Mouse (Mus musculus): ENCODE data around the gene Knop1.

Knop1 gene

DNA sequence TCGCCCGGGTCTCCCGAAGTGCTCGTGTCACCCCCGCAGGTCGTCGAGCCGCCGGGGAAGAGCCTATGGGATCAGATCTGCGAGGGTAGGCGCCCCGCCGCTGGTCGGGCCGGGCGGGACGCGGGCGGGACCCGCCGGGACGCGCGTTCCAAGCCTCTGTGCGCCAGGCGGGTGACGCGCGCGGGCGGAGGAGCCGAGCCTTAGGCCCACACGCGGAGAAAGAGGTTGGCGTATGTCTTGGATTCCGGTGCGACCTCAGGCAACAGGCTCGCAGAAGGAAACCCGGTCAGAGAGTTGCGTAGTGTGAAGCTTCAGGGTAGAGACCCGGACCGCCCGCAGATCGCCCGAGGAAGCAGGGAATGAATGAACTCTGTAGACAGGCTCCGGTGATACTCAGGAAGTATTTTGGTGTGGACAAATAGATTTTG, at the start of gene Knop1:
TSS of gene Knop1 (minus strand) at position 378 of the 428 bp plus-strand sequence.
- in situ Hi-C loops (cut with MboI; ENCODE audit: unreplicated experiment in 2 of 2) = no loop called here

GRCm38 (mm10) chr7:118904530-118904929, 48.5 kb upstream of the Knop1 start:
- in situ Hi-C loops (cut with MboI; ENCODE audit: unreplicated experiment in 2 of 2) = no loop called here

- in situ Hi-C loops (cut with MboI; ENCODE audit: unreplicated experiment in 2 of 2) = no loop called here
Observed at GRCm38 (mm10) chr7:118903879-118904278, 47.8 kb upstream of the Knop1 start.

DNA sequence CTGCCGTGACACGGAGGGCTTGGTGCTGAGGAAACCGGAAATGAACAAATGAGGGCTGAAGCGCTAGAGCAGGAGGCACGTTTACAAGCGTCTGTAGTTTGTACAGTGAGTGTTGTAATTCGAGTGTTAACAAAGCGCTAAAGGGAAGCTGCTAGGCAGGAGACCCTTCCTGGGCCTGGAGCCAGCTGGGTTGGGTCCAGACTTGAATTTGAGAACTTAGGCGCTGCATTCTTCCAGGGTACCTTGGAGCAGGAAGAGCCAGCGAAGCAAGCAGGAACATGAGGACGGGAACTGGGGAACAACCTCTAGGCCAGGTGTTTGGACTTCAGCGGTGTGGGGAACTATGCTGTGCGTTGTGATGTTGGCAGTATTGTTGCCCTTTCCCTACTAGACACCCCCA, 46.9 kb upstream of the Knop1 start:
- in situ Hi-C loops (cut with MboI; ENCODE audit: unreplicated experiment in 2 of 2) = no loop called here

DNA sequence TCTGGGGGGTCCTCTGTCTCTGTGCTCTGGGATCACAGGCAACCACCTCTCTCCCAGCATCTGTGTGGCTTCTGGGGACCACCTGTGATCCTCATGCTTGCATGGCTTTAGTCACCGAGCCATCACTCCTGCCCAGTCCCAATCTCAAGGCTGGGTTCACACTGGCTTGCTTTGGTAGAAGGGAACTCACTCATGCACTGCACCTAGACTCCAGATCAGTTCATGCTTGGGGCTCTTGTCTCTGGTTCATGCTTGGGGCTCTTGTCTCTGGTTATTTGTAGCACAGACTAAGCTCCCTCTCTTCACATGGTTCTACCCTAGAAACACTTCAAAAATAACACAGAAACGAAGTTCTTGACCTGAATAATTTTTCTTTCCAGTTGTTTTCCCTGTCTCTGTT, 44.0 kb upstream of the Knop1 start:
- in situ Hi-C loops (cut with MboI; ENCODE audit: unreplicated experiment in 2 of 2) = no loop called here

DNA sequence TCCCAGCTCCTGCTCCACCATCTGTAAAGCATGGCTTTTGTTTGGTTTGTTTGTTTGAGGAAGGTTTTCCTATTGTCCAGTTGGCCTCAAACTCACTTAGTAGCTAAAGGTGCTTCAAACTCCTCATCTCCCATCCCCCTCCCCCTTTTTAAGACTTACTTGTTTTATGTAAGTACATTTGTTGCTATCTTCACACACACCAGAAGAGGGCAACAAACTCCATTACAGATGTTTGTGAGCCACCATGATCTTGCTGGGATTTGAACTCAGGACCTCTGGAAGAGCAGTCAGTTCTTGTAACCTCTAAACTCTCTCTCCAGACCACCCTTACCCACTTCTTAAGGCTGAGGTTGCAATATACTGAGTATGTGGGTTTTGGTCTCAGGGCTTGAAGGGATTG, 42.0 kb upstream of the Knop1 start:
- in situ Hi-C loops (cut with MboI; ENCODE audit: unreplicated experiment in 2 of 2) = no loop called here

- in situ Hi-C loops (cut with MboI; ENCODE audit: unreplicated experiment in 2 of 2) = no loop called here
Observed at GRCm38 (mm10) chr7:118895469-118896450, 39.7 kb upstream of the Knop1 start.

DNA sequence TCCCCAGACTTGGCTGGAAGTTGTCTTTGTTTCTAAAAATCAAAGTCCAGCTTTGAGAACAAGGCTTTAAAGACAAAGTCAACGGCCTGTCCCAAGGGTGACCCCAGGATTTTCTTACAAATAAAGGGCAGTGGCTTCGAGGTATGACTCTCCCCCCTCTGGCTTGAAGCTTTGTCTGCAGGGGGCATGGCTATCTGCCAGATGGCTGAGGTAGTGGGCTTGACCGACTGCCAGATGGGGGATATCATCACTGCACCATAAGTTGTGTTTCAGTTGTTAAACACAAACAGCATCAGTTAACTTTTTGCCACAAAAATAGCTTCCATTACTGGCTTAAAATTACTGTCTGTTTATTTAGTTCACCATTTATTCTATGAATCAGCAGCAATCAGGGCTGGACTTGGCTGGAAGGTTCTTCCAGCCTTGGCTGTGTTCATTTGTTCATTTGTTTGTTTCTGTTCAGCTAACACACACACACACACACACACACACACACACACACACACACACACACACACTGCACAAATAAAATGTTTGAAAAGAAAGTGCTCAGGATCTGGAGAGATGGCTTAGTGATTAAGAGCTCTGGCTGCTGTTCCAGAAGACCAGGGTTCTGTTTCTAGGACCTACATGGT, 33.1 kb upstream of the Knop1 start:
- in situ Hi-C loops (cut with MboI; ENCODE audit: unreplicated experiment in 2 of 2) = no loop called here

DNA sequence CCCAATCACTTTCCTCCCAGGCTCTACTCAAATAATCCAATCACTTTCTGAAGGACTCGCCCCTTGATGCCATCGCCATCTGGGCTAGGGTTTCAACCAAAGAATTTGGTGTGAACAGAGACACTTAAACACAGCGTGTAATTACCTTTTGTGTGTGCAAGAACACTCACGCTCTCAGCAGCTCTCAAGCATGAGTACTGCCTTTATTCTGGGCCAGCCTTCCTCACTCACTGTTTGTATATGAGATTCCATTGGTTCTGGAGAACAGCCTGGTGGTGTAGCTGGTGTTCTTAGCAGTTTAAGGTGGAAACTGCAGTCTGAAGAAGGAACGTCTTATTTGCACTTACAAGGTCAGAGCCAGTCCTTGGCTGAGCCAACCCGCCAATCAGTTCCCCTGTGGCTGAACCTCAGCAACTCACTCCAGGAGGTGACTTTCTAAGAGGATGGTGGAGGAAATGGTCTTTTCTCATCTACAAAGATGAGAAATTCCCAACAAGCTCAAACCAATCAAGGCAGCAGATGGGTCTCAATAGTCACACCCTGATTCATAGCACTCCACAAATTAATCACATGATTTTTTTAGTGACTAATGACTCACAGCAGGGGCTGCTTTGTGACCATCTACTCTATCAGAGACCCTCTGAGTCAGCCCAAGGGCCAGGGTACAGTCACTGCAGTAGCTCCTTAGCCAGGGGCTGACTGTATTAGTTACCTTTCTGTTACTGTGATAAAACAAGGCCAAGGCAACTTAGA, 31.4 kb upstream of the Knop1 start:
- in situ Hi-C loops (cut with MboI; ENCODE audit: unreplicated experiment in 2 of 2) = no loop called here

GRCm38 (mm10) chr7:118884969-118885368, 28.9 kb upstream of the Knop1 start:
- in situ Hi-C loops (cut with MboI; ENCODE audit: unreplicated experiment in 2 of 2) = no loop called here

GRCm38 (mm10) chr7:118883957-118884356, 27.9 kb upstream of the Knop1 start:
- in situ Hi-C loops (cut with MboI; ENCODE audit: unreplicated experiment in 2 of 2) = no loop called here

DNA sequence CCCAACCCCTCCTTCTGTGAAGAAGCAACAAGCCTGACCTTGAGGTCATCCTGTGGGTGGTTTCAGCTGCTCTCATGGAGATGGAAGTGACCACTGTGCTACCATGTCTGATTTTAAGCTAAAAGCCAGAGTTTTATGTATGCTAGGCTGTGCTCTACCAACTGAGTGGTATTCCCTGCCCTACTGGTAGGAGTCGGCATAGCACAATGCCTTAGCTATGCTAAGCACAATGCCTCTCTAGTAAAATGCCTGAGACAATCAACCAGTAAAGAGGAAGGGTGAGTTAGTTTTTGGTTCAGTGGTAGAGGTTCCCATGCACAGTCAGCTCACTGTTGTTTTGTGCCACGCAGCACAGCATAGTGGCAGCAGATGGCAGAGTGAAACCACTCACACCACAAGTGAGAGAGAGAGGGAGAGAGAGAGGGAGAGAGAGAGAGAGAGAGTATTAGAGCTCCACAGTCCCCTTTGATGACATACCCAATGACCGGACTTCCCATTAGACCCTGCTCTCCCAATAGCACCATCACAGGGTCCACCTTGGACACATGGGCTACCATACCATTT, 23.5 kb upstream of the Knop1 start:
- in situ Hi-C loops (cut with MboI; ENCODE audit: unreplicated experiment in 2 of 2) = no loop called here

- in situ Hi-C loops (cut with MboI; ENCODE audit: unreplicated experiment in 2 of 2) = no loop called here
Observed at GRCm38 (mm10) chr7:118865362-118865761, 9.3 kb upstream of the Knop1 start.

DNA sequence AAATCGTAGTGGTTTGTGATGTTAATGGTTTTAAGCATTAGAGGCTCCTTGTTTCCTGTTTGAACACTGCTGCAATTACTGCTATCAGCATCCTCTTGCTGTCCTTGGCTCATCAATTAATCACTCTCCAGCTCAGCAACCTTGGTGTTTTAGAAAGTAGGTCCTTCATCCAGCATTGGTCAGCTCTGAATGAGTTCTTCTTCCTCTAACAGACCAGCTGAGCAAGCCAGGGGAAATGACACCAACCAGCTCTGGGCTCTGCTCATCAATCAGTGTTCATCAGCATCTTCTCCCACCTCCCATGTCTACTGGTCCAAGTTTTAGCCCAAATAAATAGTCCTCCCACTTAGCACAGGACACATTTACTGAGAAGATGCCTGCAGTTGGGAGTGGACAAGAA, 2.6 kb upstream of the Knop1 start:
- in situ Hi-C loops (cut with MboI; ENCODE audit: unreplicated experiment in 2 of 2) = no loop called here

DNA sequence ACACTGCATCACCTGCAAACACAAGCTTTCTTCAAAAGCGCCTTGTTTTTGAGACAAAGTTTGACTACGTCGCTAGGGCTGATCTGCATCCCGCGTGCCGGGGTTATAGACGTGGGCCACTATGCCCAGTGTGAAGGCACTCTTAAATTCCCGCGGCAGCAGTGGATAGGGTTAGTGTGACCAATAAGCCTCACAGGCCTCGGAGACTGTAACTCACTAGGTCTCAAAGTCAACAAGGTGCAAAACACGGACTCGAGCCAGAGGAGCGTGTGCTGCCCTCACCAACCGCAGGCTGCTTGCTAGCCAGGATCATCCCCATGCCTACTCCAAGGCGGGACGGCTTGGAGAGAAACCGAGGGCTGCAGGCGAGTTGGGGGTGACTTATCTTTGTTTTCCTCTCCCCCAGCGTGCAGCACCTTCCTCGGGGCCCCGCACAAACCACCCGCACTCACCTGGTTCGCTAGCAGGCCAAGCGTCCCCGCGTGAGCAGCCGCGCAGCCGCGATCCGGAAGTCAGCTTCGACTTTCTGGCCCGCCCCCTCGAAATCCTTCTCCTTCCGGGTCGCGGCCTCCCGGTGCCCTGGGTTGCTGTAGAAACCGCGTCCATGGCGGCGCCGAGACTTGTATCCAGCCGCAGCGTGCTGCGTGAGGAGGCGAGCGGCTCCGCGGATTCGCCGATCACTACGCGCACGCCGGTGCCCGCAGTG, 730 bp downstream of the Knop1 start, which contains the start of gene Iqck:
TSS of gene Iqck (plus strand) at position 582 of the 706 bp plus-strand sequence.
- in situ Hi-C loops (cut with MboI; ENCODE audit: unreplicated experiment in 2 of 2) = no loop called here

DNA sequence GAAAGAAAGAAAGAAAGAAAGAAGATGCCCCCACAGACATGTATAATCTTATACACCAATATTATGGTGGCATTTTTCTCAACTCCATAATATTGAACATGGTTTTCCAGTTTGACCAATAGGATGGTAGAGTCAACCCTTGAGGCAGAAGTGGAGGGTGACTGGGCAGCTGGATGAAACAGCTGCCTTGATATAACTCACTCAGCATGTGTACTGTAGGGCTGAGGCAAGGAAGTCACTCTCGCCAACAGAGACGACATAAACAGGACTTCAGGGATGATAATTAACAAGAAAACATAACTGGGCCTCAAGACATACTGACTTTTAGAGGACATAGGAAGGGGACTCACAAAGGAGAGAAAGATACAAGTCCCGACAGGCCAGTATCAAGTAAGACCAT, 1.4 kb downstream of the Knop1 start:
- in situ Hi-C loops (cut with MboI; ENCODE audit: unreplicated experiment in 2 of 2) = no loop called here

DNA sequence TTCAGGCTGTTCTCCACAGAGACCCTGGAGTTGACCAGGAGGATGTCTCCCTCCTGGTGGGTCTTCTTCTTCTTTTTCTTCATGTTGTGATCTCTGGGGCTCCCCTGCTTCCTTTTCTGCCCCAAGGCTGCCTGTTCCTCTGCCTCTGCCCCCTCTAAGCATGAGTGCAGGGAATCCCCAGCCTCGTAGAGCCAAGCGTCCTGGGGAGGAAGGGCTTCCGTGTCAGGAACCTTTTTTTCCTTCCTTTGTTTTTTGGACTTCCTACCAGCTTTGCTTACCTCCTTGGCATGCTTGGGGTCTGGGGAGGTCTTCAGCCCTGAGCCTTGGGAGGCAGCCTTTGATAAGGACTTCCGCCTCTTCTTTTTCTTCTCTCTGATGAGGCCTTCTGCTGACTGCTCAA, 3.4 kb downstream of the Knop1 start:
- in situ Hi-C loops (cut with MboI; ENCODE audit: unreplicated experiment in 2 of 2) = no loop called here

DNA sequence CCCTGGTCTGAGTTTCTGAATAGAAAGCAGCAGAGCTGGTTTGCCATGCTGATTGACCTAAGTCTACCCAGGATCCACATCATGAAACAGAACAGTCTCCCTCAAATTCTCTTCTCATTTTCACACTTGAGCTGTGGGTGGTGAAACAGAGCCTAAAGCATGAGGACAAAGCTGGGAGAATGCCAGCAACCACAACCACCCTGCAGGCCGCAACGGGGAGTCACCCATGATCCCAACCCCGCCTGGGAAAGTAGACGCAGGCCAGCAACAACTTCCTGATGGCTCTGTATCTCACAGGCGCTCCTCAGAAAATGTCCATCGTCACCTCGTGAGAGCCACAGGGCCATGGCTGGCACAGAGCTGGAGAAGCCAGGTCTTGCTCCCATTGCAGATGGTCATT, 4.5 kb downstream of the Knop1 start:
- in situ Hi-C loops (cut with MboI; ENCODE audit: unreplicated experiment in 2 of 2) = no loop called here

GRCm38 (mm10) chr7:118850676-118851290, 5.3 kb downstream of the Knop1 start:
- in situ Hi-C loops (cut with MboI; ENCODE audit: unreplicated experiment in 2 of 2) = no loop called here
